ENCODE assay signal across 9 mouse cellular contexts in the genomic region with DNA sequence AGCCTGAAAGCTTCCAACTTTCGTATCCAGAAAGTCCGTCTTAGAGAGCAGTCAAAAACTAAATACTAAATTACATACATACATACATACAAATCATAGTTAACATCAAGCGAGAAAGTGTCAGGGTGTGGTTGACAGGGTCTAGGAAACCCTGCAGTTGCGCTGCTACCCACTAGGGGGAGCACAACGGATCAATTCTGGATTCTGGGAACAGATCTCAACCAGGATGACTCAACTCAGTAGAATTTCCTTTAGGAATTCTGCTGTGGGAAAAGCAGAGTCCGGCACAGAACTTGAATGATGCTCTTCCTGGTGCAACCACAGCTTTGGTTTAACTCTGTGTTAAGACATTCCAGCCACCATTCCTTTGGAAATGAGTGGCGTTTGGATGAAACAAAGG. TPM values are rescaled to one million over a fixed set of nuclear protein-coding genes. Genes with fewer than 3 reads are reported as not detected.
DNase-seq lines count a peak whose midpoint lies in the region; TF ChIP-seq lines count a peak whose summit lies in the region.
"Had no signal": no experiment of that assay in that cellular context is flagged by ENCODE, and none has a peak within 500 bp of the region (broad histone marks: within the 10 kb centered on the region; RNA-seq: fewer than 3 reads in every experiment).

No protein-coding gene starts in this region.

- peak; percentile 53; the same call in 1 of the 2 replicates for TF ChIP-seq CTCF in spleen, adult 2 months (IDR thresholded peaks at IDR 0.05; ENCODE audit: extremely low read depth, insufficient read depth, insufficient read length, insufficient replicate concordance)
- peak; percentile 80 for TF ChIP-seq CTCF in cortical plate, adult 2 months (IDR thresholded peaks at IDR 0.05; ENCODE audit: extremely low read depth, insufficient read depth, low read length)

- H3K27ac ChIP-seq in spleen, adult 2 months (ENCODE audit: insufficient read depth, low read length), result no peak overlapping the region
- no peak overlapping the region for H3K27ac ChIP-seq in cortical plate, adult 2 months (ENCODE audit: insufficient read depth, low read length)

- no peak overlapping the region for H3K4me3 ChIP-seq in spleen, adult 2 months (ENCODE audit: extremely low read depth, insufficient read depth, insufficient read length)
- no peak overlapping the region for H3K4me3 ChIP-seq in cortical plate, adult 2 months (ENCODE audit: insufficient read depth, low read length)

- no peak for TF ChIP-seq POLR2A in spleen, adult 2 months (IDR thresholded peaks at IDR 0.05; ENCODE audit: low read depth, low read length)
- no peak for TF ChIP-seq POLR2A in cortical plate, adult 2 months (IDR thresholded peaks at IDR 0.05; ENCODE audit: extremely low read depth, insufficient read depth, low read length)

- WGBS in spleen, adult 2 months, result 50% methylated on average over 7 of the region's 7 CpGs

- DNase-seq in spleen, adult 2 months (ENCODE audit: low read depth in 1 of 2, low spot score in 2 of 2), result peak in 1 of 2 experiments; percentile 33
- DNase-seq in spleen, postnatal 14 days (ENCODE audit: low spot score in 2 of 2), result no peak
- DNase-seq in heart, adult 11 months, result peak; percentile 97
- DNase-seq in kidney, postnatal 14 days, result peak; percentile 78
- peak; percentile 69 to 77 for DNase-seq in lung, adult 18-20 months
- DNase-seq in right cerebral cortex, postnatal 36 days (ENCODE audit: low spot score in 2 of 2), result peak; percentile 22 to 27
- no peak for DNase-seq in c-Kit-positive CD71-positive TER-119-positive erythroid progenitor cells, embryonic 14.5 days (ENCODE audit: low spot score)

- no peaks in the 10 kb centered on the region for H3K27me3 ChIP-seq in spleen, adult 2 months (ENCODE audit: control insufficient read depth, insufficient read depth, low read length)

- H3K4me1 ChIP-seq in spleen, adult 2 months (ENCODE audit: control insufficient read depth, insufficient read depth, insufficient read length), result peaks cover 2% of the 10 kb centered on the region; the same call in 1 of the 2 replicates
- H3K4me1 ChIP-seq in cortical plate, adult 2 months (ENCODE audit: control insufficient read depth, insufficient read depth, low read length), result no peaks in the 10 kb centered on the region

- peaks cover 12% of the 10 kb centered on the region for H3K36me3 ChIP-seq in spleen, adult 2 months (ENCODE audit: control insufficient read depth, insufficient read depth, low read length)

RNA-seq across cellular contexts. Expression of a gene that starts 2.3 kb away (rescaled TPM):
- 69.2 and 72.5 TPM in 2 replicates for polyA plus RNA-seq in spleen, adult 2 months (2012; rRNA removed)
- polyA plus RNA-seq in cortical plate, adult 2 months (2012; rRNA removed), result 20.9 and 21.5 TPM in 2 replicates

RNA-seq across cellular contexts. Expression of a gene that starts 32.3 kb away (rescaled TPM):
- polyA plus RNA-seq in spleen, adult 2 months (2012; rRNA removed), result 36.2 and 39.0 TPM in 2 replicates
- 45.9 and 56.7 TPM in 2 replicates for polyA plus RNA-seq in cortical plate, adult 2 months (2012; rRNA removed)

RNA-seq across cellular contexts. Expression of a gene that starts 54.1 kb away (rescaled TPM):
- not detected in 2 replicates for polyA plus RNA-seq in spleen, adult 2 months (2012; rRNA removed)
- polyA plus RNA-seq in cortical plate, adult 2 months (2012; rRNA removed), result not detected in 2 replicates
- polyA plus RNA-seq: stomach, embryonic 14.5 days had no signal

Comparison
In these comparisons a context has a peak if more than half of its experiments do, and no peak if none do; other contexts are left out.
1. DNase-seq: peak in heart, adult 11 months (single experiment), kidney, postnatal 14 days (single experiment), lung, adult 18-20 months (2 of 2) and right cerebral cortex, postnatal 36 days (2 of 2); none in spleen, postnatal 14 days (0 of 2) and c-Kit-positive CD71-positive TER-119-positive erythroid progenitor cells, embryonic 14.5 days (single experiment).